Mouse (Mus musculus) forebrain, embryonic 11.5 days (tissue): ENCODE results near the gene Gadd45a. TPM values are rescaled to one million over a fixed set of nuclear protein-coding genes. Genes with fewer than 3 reads are reported as not detected.

Experiments
- ATAC-seq: fragments of 200-750 bp; cut with Nextera tagmentation; replicated peaks from 2 replicates; pipeline ENCODE4 v1.8.0; 2017; ENCODE audit warnings: moderate TSS enrichment; ENCODE audit not compliant: low FRiP score
- DNase-seq: peaks from one replicate; pipeline ENCODE4 v3.0.0-alpha.2; 2017; ENCODE audit warnings: low spot score
- H3K27ac ChIP-seq: fragments of 300-500 bp; sonication (generic); 2 replicates; pipeline ENCODE4 v1.5.1; 2014; ENCODE audit warnings: low read depth, low read length
- H3K27me3 ChIP-seq: fragments of 300-500 bp; sonication (generic); 2 replicates; pipeline ENCODE4 v1.6.1; 2014; ENCODE audit warnings: mild to moderate bottlenecking, low read length, mixed read lengths; ENCODE audit not compliant: control insufficient read depth, insufficient read depth
- H3K36me3 ChIP-seq: fragments of 300-500 bp; sonication (generic); 2 replicates; pipeline ENCODE4 v1.6.1; 2014; ENCODE audit warnings: mild to moderate bottlenecking, low read length, moderate library complexity, mixed read lengths; ENCODE audit not compliant: control insufficient read depth, insufficient read depth
- H3K4me1 ChIP-seq: fragments of 300-500 bp; sonication (generic); replicated peaks from 2 replicates; pipeline ENCODE4 v1.6.1; 2014; ENCODE audit warnings: low read length, mixed read lengths; ENCODE audit not compliant: control insufficient read depth, insufficient read depth
- H3K4me2 ChIP-seq: fragments of 300-500 bp; sonication (generic); 2 replicates; pipeline ENCODE4 v1.6.1; 2014; ENCODE audit warnings: low read depth, mild to moderate bottlenecking, low read length, moderate library complexity, mixed read lengths; ENCODE audit not compliant: severe bottlenecking
- H3K4me3 ChIP-seq: fragments of 300-500 bp; sonication (generic); 2 replicates; pipeline ENCODE4 v1.5.1; 2014; ENCODE audit warnings: low read depth, low read length
- H3K9ac ChIP-seq: fragments of 300-500 bp; sonication (generic); 2 replicates; pipeline ENCODE4 v1.6.1; 2014; ENCODE audit warnings: low read length
- H3K9me3 ChIP-seq: fragments of 300-500 bp; sonication (generic); 2 replicates; pipeline ENCODE4 v1.6.1; 2016; ENCODE audit warnings: low read length, mixed read lengths; ENCODE audit not compliant: control insufficient read depth
- WGBS: fragments of 180-500 bp; shearing (Covaris S2); extraction: QIAGEN DNeasy Blood & Tissue Kit; methylation state at CpG from one replicate; pipeline ENCODE4 v1.1.7; 2014; 5-methylcytosine and 5-hydroxymethylcytosine counted together
- polyA plus RNA-seq: library from polyadenylated mRNA; unstranded; fragments of >200 nt; fragmentation: Nextera tagmentation; extraction: Ambion mirVana; gene quantifications from 2 replicates; pipeline ENCODE4 v1.2.1, GENCODE M21; 2014

Gene Gadd45a
- polyA plus RNA-seq, 1 experiment from 2014 or later = 23.2 TPM

DNA sequence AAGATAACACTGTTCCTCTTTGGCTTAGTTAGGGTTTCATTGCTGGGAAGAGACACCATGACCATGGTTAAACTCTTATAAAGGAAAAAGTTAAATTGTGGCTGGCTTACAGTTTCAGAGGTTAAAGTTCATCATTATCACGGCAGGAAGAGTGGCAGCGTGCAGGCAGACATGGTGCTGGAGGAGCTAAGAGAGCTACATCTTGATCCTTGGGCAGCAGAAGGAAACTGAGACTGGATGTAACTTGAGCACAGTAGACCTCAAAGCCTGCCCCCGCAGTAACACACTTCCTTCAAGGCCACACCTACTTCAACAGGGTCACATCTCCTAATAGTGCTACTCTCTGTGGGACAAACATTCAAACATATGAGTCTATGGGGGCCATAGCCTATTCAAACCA, 47.7 kb downstream of the Gadd45a start:
- Histone ChIP-seq H3K9ac (no peak overlapping the region), H3K4me2 (no peak overlapping the region), H3K4me1 (no peaks in the 10 kb centered on the region), H3K27me3 (no peaks in the 10 kb centered on the region), H3K9me3 (no peaks in the 10 kb centered on the region), H3K36me3 (no peaks in the 10 kb centered on the region), H3K4me3 (no peak overlapping the region), H3K27ac (no peak overlapping the region)
- 86% methylated on average over 3 of the region's 3 CpGs for WGBS
- ATAC-seq (no peak), DNase-seq (no peak)

- ATAC-seq = no peak
- H3K27ac ChIP-seq = no peak overlapping the region
- no peaks in the 10 kb centered on the region for H3K36me3 ChIP-seq
- no peaks in the 10 kb centered on the region for H3K27me3 ChIP-seq
- no peak for DNase-seq
- H3K9ac ChIP-seq = no peak overlapping the region
- H3K9me3 ChIP-seq = no peaks in the 10 kb centered on the region
- 89% methylated on average over 6 of the region's 6 CpGs for WGBS
- H3K4me3 ChIP-seq = no peak overlapping the region
- no peaks in the 10 kb centered on the region for H3K4me1 ChIP-seq
- H3K4me2 ChIP-seq = no peak overlapping the region
These were observed 48.2 kb downstream of the Gadd45a start for GRCm38 (mm10) chr6:66989037-66989436.

DNA sequence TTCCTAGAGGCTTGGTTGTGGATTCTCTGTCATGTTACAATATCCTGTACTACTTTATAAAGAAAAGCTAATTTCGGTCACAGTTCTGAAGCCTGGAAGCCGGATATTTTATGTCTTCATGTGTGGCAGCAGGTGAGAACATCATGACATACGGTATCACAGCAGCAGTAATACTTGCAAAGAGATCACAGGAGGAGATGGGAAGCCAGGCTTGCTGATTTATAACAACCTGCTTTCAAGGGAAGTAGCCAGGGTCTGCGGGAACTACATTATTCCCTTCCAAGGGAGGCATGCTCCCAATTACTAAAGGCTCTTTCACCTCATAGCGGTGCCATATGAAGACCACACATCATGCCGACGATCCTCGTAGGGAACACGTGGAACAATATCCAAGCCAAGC, 48.9 kb downstream of the Gadd45a start:
- H3K27me3 ChIP-seq = no peaks in the 10 kb centered on the region
- H3K4me2 ChIP-seq = no peak overlapping the region
- H3K27ac ChIP-seq = no peak overlapping the region
- no peak overlapping the region for H3K9ac ChIP-seq
- H3K9me3 ChIP-seq = no peaks in the 10 kb centered on the region
- H3K4me1 ChIP-seq = no peaks in the 10 kb centered on the region
- no peak for ATAC-seq
- WGBS = 90% methylated on average over 9 of the region's 9 CpGs
- no peak overlapping the region for H3K4me3 ChIP-seq
- DNase-seq = no peak
- no peaks in the 10 kb centered on the region for H3K36me3 ChIP-seq

- ATAC-seq (no peak), DNase-seq (no peak)
- Histone ChIP-seq H3K36me3 (no peaks in the 10 kb centered on the region), H3K27ac (no peak overlapping the region), H3K27me3 (no peaks in the 10 kb centered on the region), H3K4me1 (no peaks in the 10 kb centered on the region), H3K4me2 (no peak overlapping the region), H3K9me3 (no peaks in the 10 kb centered on the region), H3K9ac (no peak overlapping the region), H3K4me3 (no peak overlapping the region)
- WGBS = 81% methylated on average over 3 of the region's 3 CpGs
These were observed 49.6 kb downstream of the Gadd45a start for GRCm38 (mm10) chr6:66987643-66988042.

DNA sequence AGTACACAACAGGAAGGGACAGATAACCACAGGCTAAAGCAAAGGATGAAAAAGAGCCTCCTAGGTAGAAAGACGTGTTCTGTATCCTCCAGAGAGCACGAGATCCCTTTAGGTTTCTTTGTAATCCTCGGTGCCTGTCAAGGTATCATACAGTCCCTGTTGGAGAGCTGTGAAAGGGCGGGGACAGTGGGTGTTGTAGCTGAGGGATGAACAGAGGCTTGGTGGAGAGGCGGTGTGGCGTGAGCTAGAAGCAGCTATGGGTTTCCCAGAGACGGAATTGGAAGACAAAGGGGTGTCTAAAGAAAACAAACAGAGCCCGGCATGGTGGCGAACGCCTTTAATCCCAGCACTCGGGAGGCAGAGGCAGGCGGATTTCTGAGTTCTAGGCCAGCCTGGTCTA, 51.2 kb downstream of the Gadd45a start:
- no peaks in the 10 kb centered on the region for H3K4me1 ChIP-seq

DNA sequence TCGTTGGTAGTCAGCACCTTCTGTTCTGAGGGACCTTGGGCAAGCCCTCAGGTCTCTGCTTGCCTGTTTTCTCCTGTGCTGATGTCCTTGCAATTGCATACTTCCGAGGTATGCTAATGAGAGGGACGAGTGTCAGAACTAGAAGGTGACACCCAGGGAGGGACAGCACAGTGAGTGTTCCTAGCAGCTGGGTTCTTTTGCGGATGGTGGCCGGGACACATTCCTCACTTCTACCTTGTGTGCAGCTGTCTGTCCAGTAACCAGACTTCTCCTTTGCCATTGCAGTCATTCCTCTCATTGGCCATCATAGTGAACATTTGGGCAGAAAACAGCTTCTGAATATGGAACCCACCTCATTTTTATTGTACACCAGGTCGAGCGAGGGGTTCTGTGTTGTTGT, 51.8 kb downstream of the Gadd45a start:
- WGBS = 77% methylated on average over 7 of the region's 7 CpGs
- ATAC-seq (no peak), DNase-seq (no peak)
- H3K9ac ChIP-seq = no peak overlapping the region
- no peaks in the 10 kb centered on the region for H3K36me3 ChIP-seq
- no peaks in the 10 kb centered on the region for H3K27me3 ChIP-seq
- no peak overlapping the region for H3K4me2 ChIP-seq
- no peak overlapping the region for H3K27ac ChIP-seq
- no peaks in the 10 kb centered on the region for H3K9me3 ChIP-seq
- no peak overlapping the region for H3K4me3 ChIP-seq
- no peaks in the 10 kb centered on the region for H3K4me1 ChIP-seq

More for the DNA sequence above, 51.2 kb downstream of the Gadd45a start:
- Histone ChIP-seq H3K4me3 (no peak overlapping the region), H3K27ac (no peak overlapping the region), H3K9ac (no peak overlapping the region), H3K9me3 (no peaks in the 10 kb centered on the region), H3K36me3 (no peaks in the 10 kb centered on the region), H3K27me3 (no peaks in the 10 kb centered on the region), H3K4me2 (no peak overlapping the region)
- 87% methylated on average over 12 of the region's 12 CpGs for WGBS
- DNase-seq = no peak
- ATAC-seq = no peak

Other genes starting within 250 kb of the Gadd45a start
- not detected in 2 replicates for gene Vmn1r39, start 226.8 kb downstream of the Gadd45a start, polyA plus RNA-seq
- 43.5 and 46.2 TPM in 2 replicates for gene Gng12, start 141.1 kb downstream of the Gadd45a start, polyA plus RNA-seq
- gene Serbp1, start 200.7 kb upstream of the Gadd45a start, polyA plus RNA-seq = 601 and 607 TPM in 2 replicates